Mouse (Mus musculus) myocyte (in vitro differentiated cells): ENCODE data around the gene Tram2. TPM values are rescaled to one million over a fixed set of nuclear protein-coding genes. Genes with fewer than 3 reads are reported as not detected.

Experiments
- H3K27me3 ChIP-seq: one replicate; pipeline ENCODE4 v1.6.1; 2011; ENCODE audit not compliant: control insufficient read depth, insufficient read depth, insufficient read length
- H3K36me3 ChIP-seq: one replicate; pipeline ENCODE4 v1.6.1; 2011; ENCODE audit not compliant: control insufficient read depth, insufficient read depth
- H3K4me2 ChIP-seq: one replicate; pipeline ENCODE4 v1.6.1; 2011; ENCODE audit warnings: low read depth, control low read depth
- H3K4me3 ChIP-seq: one replicate; pipeline ENCODE4 v1.5.1; 2011; ENCODE audit warnings: mild to moderate bottlenecking, control low read depth, moderate library complexity
- H3K79me2 ChIP-seq: one replicate; pipeline ENCODE4 v1.6.1; 2011; ENCODE audit not compliant: control insufficient read depth, insufficient read depth
- H3ac ChIP-seq: one replicate; pipeline ENCODE4 v1.6.1; 2011; ENCODE audit not compliant: control insufficient read depth, insufficient read length
- CEBPB ChIP-seq: IDR thresholded peaks from 2 replicates; pipeline ENCODE4 v1.6.1; 2011; ENCODE audit warnings: mild to moderate bottlenecking, moderate library complexity; ENCODE audit not compliant: poor library complexity, insufficient read depth, severe bottlenecking
- E2F4 ChIP-seq: IDR thresholded peaks from one replicate; pipeline ENCODE4 v1.6.1; 2011; ENCODE audit warnings: mild to moderate bottlenecking, control low read depth, moderate library complexity; ENCODE audit not compliant: insufficient read depth
- MAX ChIP-seq: IDR thresholded peaks from one replicate; pipeline ENCODE4 v1.6.1; 2011; ENCODE audit warnings: low read depth, mild to moderate bottlenecking, control low read depth
- MYOD1 ChIP-seq, 3 experiments: IDR thresholded peaks; one replicate each; pipeline ENCODE4 v1.6.1; 2011; ENCODE audit warnings: control low read depth in 2 of 3, low read depth in 2 of 3, mild to moderate bottlenecking in 2 of 3, moderate library complexity in 1 of 3; ENCODE audit not compliant: insufficient read length in 2 of 3, control insufficient read depth in 1 of 3
- MYOG ChIP-seq, 3 experiments: IDR thresholded peaks; one replicate each; pipeline ENCODE4 v1.6.1; 2011; ENCODE audit warnings: control low read depth in 2 of 3, low read depth in 2 of 3, mild to moderate bottlenecking in 2 of 3; ENCODE audit not compliant: insufficient read length in 2 of 3, control insufficient read depth in 1 of 3, insufficient read depth in 1 of 3
- POLR2A ChIP-seq: IDR thresholded peaks from one replicate; pipeline ENCODE4 v1.6.1; 2011; ENCODE audit warnings: low read depth, mild to moderate bottlenecking, control low read depth, moderate library complexity; ENCODE audit not compliant: insufficient read length
- POLR2AphosphoS2 ChIP-seq: IDR thresholded peaks from one replicate; pipeline ENCODE4 v1.6.1; 2011; ENCODE audit warnings: low read depth, control low read depth; ENCODE audit not compliant: insufficient read length
- REST ChIP-seq: IDR thresholded peaks from one replicate; pipeline ENCODE4 v1.6.1; 2011; ENCODE audit warnings: mild to moderate bottlenecking, control low read depth, moderate library complexity; ENCODE audit not compliant: insufficient read depth, insufficient read length
- SRF ChIP-seq: IDR thresholded peaks from one replicate; pipeline ENCODE4 v1.6.1; 2011; ENCODE audit warnings: low read depth; ENCODE audit not compliant: control insufficient read depth, insufficient read length
- TCF12 ChIP-seq: IDR thresholded peaks from one replicate; pipeline ENCODE4 v1.6.1; 2011; ENCODE audit warnings: mild to moderate bottlenecking, control low read depth; ENCODE audit not compliant: poor library complexity, insufficient read depth, severe bottlenecking
- TCF3 ChIP-seq: IDR thresholded peaks from one replicate; pipeline ENCODE4 v1.6.1; 2011; ENCODE audit warnings: low read depth, control low read depth; ENCODE audit not compliant: insufficient read length
- USF1 ChIP-seq: IDR thresholded peaks from one replicate; pipeline ENCODE4 v1.6.1; 2011; ENCODE audit warnings: low read depth, mild to moderate bottlenecking, control low read depth, moderate library complexity
- polyA plus RNA-seq: library from polyadenylated mRNA; unstranded; fragments of >200 nt; fragmentation: generic; extraction: Trizol; gene quantifications from one replicate; pipeline ENCODE4 v1.2.1, GENCODE M21; 2012; ENCODE audit warnings: missing spikeins

Gene Tram2
- 4.2 TPM for polyA plus RNA-seq

DNA sequence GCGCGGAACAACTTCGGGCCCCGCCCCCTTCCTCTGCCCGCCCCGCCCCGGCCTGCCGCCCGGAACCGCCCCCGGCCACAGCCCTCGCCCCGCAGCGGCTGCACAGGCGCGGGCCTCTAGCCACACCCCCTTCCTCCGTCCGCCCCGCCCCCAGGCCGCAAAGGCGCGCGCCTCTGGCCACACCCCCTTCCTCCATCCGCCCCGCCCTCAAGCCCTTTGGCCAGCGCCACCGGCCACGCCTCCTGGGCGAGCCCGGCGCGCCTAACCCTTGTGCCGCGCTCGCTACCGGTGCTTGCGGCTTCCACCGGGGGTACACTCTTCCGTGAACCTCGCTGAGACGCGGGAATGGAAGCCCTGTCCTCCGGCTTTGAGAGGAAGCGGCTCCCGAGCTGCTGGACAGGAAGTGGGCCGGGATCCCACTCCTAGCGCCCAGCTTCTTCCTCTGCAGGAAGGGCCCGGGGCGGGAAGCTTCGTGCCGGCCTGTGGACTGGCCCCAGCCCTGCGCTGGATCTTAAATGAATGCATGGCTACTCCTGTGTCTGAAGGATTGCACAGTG, at the start of gene Tram2:
Gene Tram2 (minus strand): TSS at position 13 of the 557 bp plus-strand sequence.
- Histone ChIP-seq H3ac (peak within 1 kb of the TSS; percentile 17), H3K79me2 (peaks cover 37% of the 10 kb centered on the region), H3K27me3 (no peaks in the 10 kb centered on the region), H3K36me3 (no peaks in the 10 kb centered on the region), H3K4me3 (peak within 1 kb of the TSS; percentile 62), H3K4me2 (peak within 1 kb of the TSS; percentile 95)
- TF ChIP-seq MAX (no peak), POLR2A (peak; percentile 75), POLR2AphosphoS2 (peak; percentile 64), USF1 (no peak), MYOD1 (IDR thresholded peaks at IDR 0.05; ENCODE audit: control insufficient read depth in 1 of 3, insufficient read length in 2 of 3, low read depth in 2 of 3) (peak in 1 of 3 experiments; percentile 21)

DNA sequence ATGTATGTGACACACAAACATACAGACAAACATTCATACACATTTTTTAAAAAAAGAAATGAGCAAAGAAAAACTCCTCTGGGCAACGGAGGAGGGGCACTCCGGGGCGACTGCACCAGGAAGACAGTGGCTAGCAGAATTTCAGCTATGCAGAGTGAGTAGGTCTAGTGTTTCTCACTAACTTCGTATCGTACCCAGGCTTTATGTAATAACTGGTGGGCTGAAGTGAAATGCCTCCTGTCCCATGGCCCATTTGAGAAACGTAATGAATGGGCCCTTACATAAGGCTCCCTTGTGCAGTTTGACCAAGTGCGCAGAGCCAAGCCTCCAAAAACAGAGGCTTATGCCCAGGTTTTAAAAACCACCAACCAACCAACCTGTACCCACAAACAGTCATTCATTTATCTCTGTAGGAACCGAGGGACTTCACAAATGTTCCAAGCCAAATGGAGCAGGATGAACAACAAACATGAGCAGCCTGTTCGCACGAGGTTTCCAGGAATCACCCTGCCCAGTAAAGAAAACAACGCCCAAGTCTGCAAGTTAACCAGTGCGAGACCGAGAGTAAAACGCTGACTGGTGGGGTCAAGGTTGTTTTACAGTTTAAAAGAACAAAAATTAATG, 45.8 kb upstream of the Tram2 start:
- Histone ChIP-seq H3K79me2 (no peaks in the 10 kb centered on the region), H3K36me3 (no peaks in the 10 kb centered on the region), H3K27me3 (no peaks in the 10 kb centered on the region), H3K4me3 (no peak overlapping the region), H3ac (no peak overlapping the region), H3K4me2 (no peak overlapping the region)
- no peak for TF ChIP-seq CEBPB
- TF ChIP-seq POLR2AphosphoS2, result no peak
- no peak for TF ChIP-seq POLR2A
- no peak for TF ChIP-seq REST
- TF ChIP-seq MAX, result no peak
- no peak for TF ChIP-seq USF1
- TF ChIP-seq TCF12, result no peak
- no peak for TF ChIP-seq SRF
- TF ChIP-seq MYOG (IDR thresholded peaks at IDR 0.05; ENCODE audit: control insufficient read depth in 1 of 3, insufficient read depth in 1 of 3, insufficient read length in 2 of 3, low read depth in 2 of 3), result no peak
- no peak for TF ChIP-seq MYOD1 (IDR thresholded peaks at IDR 0.05; ENCODE audit: control insufficient read depth in 1 of 3, insufficient read length in 2 of 3, low read depth in 2 of 3)
- TF ChIP-seq TCF3, result no peak
- TF ChIP-seq E2F4, result no peak

DNA sequence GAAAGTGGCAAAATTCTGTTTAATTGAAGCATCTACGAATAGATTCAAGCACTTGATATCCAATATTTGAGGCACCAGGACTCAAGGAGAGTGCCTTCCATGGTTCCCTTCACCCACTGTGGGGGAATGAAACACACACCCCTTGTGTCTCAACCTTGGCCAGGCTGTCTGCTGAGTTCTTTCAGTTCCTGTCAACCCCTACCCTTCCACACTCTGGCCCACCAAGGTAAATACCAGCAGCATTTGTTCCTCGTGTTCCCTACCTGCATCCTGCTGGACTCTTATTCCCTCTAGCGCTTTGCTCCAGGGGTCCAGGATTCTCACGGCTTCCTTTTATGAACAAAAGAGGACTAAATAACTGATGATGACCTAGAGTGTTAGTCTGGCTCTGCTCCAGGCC, 24.8 kb upstream of the Tram2 start:
- H3ac ChIP-seq, result no peak overlapping the region
- no peaks in the 10 kb centered on the region for H3K36me3 ChIP-seq
- no peak overlapping the region for H3K4me2 ChIP-seq
- H3K4me3 ChIP-seq, result no peak overlapping the region
- TF ChIP-seq MAX, result no peak
- TF ChIP-seq CEBPB, result no peak
- no peak for TF ChIP-seq SRF
- no peak for TF ChIP-seq MYOD1 (IDR thresholded peaks at IDR 0.05; ENCODE audit: control insufficient read depth in 1 of 3, insufficient read length in 2 of 3, low read depth in 2 of 3)
- TF ChIP-seq POLR2A, result no peak
- TF ChIP-seq TCF12, result no peak
- TF ChIP-seq USF1, result no peak
- TF ChIP-seq E2F4, result no peak
- H3K79me2 ChIP-seq, result no peaks in the 10 kb centered on the region
- no peaks in the 10 kb centered on the region for H3K27me3 ChIP-seq

DNA sequence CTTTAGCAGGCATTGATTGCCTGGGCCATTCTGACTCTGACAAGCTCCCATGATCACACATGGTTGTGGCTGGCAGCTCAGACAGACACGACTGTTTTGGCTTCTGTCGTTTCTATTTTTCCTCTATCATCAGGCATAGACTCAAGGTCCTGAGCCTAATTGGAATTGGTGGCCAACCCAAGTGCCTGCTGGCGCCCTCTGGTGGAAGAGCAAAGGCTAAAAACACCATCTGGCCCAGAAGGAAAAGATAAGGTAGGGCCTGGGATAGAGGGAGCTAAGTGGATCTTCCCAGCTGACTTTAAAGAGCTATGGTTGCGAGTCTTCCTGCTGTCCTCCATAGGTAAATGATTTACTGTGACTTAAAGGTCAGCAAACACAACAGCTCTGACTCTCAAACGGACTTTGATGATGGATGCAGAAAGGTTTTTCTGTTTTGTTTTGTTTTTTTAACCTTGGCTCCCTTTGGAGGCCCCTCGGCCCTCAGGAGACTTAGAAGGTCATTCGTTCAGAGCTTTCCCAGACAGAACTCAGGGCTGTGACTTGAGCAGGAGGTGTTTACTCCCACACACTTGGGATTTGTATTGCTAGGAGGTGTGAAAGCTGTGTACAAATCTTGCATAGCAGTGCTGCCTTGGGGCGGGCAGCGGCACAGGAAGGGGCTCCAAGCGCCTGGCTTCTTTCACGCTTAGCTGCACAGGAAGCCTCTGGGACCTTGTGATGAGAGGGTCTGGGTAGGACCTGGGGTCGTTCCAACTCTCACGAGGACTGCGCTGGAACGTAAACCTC, 22.4 kb upstream of the Tram2 start:
- no peaks in the 10 kb centered on the region for H3K79me2 ChIP-seq
- no peak overlapping the region for H3K4me3 ChIP-seq
- H3K27me3 ChIP-seq, result no peaks in the 10 kb centered on the region
- H3K36me3 ChIP-seq, result no peaks in the 10 kb centered on the region
- TF ChIP-seq CEBPB (no peak), POLR2A (no peak), MAX (no peak), SRF (no peak), REST (no peak), USF1 (no peak), MYOG (IDR thresholded peaks at IDR 0.05; ENCODE audit: control insufficient read depth in 1 of 3, insufficient read depth in 1 of 3, insufficient read length in 2 of 3, low read depth in 2 of 3) (no peak), POLR2AphosphoS2 (no peak), TCF12 (no peak), TCF3 (no peak), E2F4 (no peak), MYOD1 (IDR thresholded peaks at IDR 0.05; ENCODE audit: control insufficient read depth in 1 of 3, insufficient read length in 2 of 3, low read depth in 2 of 3) (no peak)
- H3ac ChIP-seq, result no peak overlapping the region
- no peak overlapping the region for H3K4me2 ChIP-seq

DNA sequence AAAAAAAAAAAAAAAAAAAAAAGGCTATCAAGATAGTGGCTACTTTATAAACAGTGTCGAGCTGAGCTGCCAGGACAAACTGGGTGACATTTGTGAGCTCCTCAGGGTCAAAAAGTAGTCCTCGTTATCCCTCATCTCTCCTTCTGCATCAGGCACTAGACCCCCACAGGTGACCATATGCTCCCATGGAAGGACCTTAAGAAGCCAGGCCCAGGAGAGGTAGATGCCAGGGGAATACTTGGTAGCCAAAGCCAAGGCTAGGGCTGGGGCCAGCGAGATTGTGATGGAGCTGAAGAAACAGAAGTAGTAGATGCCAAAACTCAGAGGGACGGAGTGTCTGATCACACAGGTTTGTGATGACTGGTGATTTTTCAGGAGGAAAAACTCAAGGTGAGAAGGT, 21.7 kb upstream of the Tram2 start:
- H3K4me2 ChIP-seq, result no peak overlapping the region
- H3K79me2 ChIP-seq, result no peaks in the 10 kb centered on the region
- H3K4me3 ChIP-seq, result no peak overlapping the region
- H3K27me3 ChIP-seq, result no peaks in the 10 kb centered on the region
- TF ChIP-seq MYOD1 (IDR thresholded peaks at IDR 0.05; ENCODE audit: control insufficient read depth in 1 of 3, insufficient read length in 2 of 3, low read depth in 2 of 3) (no peak), MAX (no peak), POLR2A (no peak), CEBPB (no peak), MYOG (IDR thresholded peaks at IDR 0.05; ENCODE audit: control insufficient read depth in 1 of 3, insufficient read depth in 1 of 3, insufficient read length in 2 of 3, low read depth in 2 of 3) (no peak), TCF3 (no peak), TCF12 (no peak), POLR2AphosphoS2 (no peak), REST (no peak), SRF (no peak), USF1 (no peak), E2F4 (no peak)
- H3K36me3 ChIP-seq, result no peaks in the 10 kb centered on the region
- no peak overlapping the region for H3ac ChIP-seq
